17 mouse cellular contexts compared by ENCODE assay signal in genomic region chr16:36735421-36735820, GRCm38 (mm10). TPM values are rescaled to one million over a fixed set of nuclear protein-coding genes. Genes with fewer than 3 reads are reported as not detected.
DNase-seq lines count a peak whose midpoint lies in the region; ATAC-seq and TF ChIP-seq lines count a peak whose summit lies in the region.
"Had no signal": no experiment of that assay in that cellular context is flagged by ENCODE, and none has a peak within 500 bp of the region (broad histone marks: within the 10 kb centered on the region; RNA-seq: fewer than 3 reads in every experiment).

No protein-coding gene starts in this region.

- H3K4me1 ChIP-seq in liver, adult 2 months (ENCODE audit: control insufficient read depth, insufficient read depth, low read length), result no peaks in the 10 kb centered on the region
- H3K4me1 ChIP-seq: forebrain, embryonic 10.5 days; heart, embryonic 15.5 days; hindbrain, embryonic 12.5 days; intestine, embryonic 15.5 days; liver, embryonic 15.5 days had no signal

- 72% methylated on average over 3 of the region's 3 CpGs for WGBS in liver, adult 2 months

- no peaks in the 10 kb centered on the region for H3K36me3 ChIP-seq in liver, adult 2 months (ENCODE audit: control insufficient read depth, insufficient read depth, low read length)
- H3K36me3 ChIP-seq: forebrain, embryonic 10.5 days; heart, embryonic 15.5 days; hindbrain, embryonic 12.5 days; intestine, embryonic 15.5 days; liver, embryonic 15.5 days had no signal

- no peaks in the 10 kb centered on the region for H3K27me3 ChIP-seq in liver, adult 2 months (ENCODE audit: control insufficient read depth, insufficient read depth, low read length)
- H3K27me3 ChIP-seq: heart, embryonic 15.5 days; hindbrain, embryonic 12.5 days; intestine, embryonic 15.5 days; liver, embryonic 15.5 days had no signal

- H3K27ac ChIP-seq in liver, adult 2 months (replicated peaks; ENCODE audit: insufficient read depth, low read depth, low read length), result no peak overlapping the region
- H3K27ac ChIP-seq: forebrain, embryonic 10.5 days; heart, embryonic 15.5 days; hindbrain, embryonic 12.5 days; intestine, embryonic 15.5 days; liver, embryonic 15.5 days had no signal

- no peaks in the 10 kb centered on the region for H3K79me2 ChIP-seq in liver, adult 2 months (ENCODE audit: control insufficient read depth, insufficient read depth, low read length)

- ATAC-seq in activated CD4-positive, CD25-positive, alpha-beta regulatory T cell, adult 4 months, result no peak
- ATAC-seq: intestine, embryonic 15.5 days had no signal

- DNase-seq in liver, adult 2 months (ENCODE audit: extremely low read depth, low read depth, low spot score), result peak; percentile 21
- no peak for DNase-seq in liver
- DNase-seq in kidney, adult 8-10 months, result peak; percentile 39 to 70
- DNase-seq in kidney, postnatal 25 days, result peak; percentile 72 to 73
- DNase-seq in lung, postnatal 25 days (ENCODE audit: low spot score), result peak; percentile 51
- DNase-seq in adrenal gland, adult (ENCODE audit: inconsistent age in 2 of 2, low spot score in 1 of 2), result no peak
- DNase-seq in ovary, postnatal 36 days (ENCODE audit: low spot score), result no peak
- DNase-seq: cerebellum, adult 11 months; layer of hippocampus, postnatal 36 days; spleen, adult 18-20 months; thymus, postnatal 36 days had no signal

- TF ChIP-seq POLR2A in liver, adult 2 months (IDR thresholded peaks at IDR 0.05; ENCODE audit: extremely low read depth, insufficient read depth, low read length), result no peak

- H3K4me3 ChIP-seq in liver, adult 2 months (ENCODE audit: insufficient read depth, low read depth, low read length), result no peak overlapping the region
- H3K4me3 ChIP-seq: forebrain, embryonic 10.5 days; heart, embryonic 15.5 days; hindbrain, embryonic 12.5 days; intestine, embryonic 15.5 days; liver, embryonic 15.5 days had no signal

- H3K9ac ChIP-seq in liver, adult 2 months (ENCODE audit: low read depth, low read length), result no peak overlapping the region
- H3K9ac ChIP-seq: heart, embryonic 15.5 days; hindbrain, embryonic 12.5 days; intestine, embryonic 15.5 days; liver, embryonic 15.5 days had no signal

- TF ChIP-seq CTCF in liver, adult 2 months (IDR thresholded peaks at IDR 0.05; ENCODE audit: low read depth, low read length), result peak; percentile 19; the same call in 1 of the 2 replicates

RNA-seq across cellular contexts. Expression of gene Ildr1, which starts 41.6 kb away (rescaled TPM):
- 0.34 and 0.37 TPM in 2 replicates for total RNA-seq in liver, adult 2 months (2014; rRNA removed)
- polyA plus RNA-seq in liver, adult 2 months (2012; rRNA removed), result 0.11 and 0.15 TPM in 2 replicates
- polyA plus RNA-seq in activated CD4-positive, CD25-positive, alpha-beta regulatory T cell, adult 4 months (2017; shearing (Covaris generic)), result 1 to 10 TPM; 6.1 to 7.3 TPM

RNA-seq across cellular contexts. Expression of gene Slc15a2, which starts 49.3 kb away (rescaled TPM):
- total RNA-seq in liver, adult 2 months (2014; rRNA removed), result 2.8 and 6.9 TPM in 2 replicates
- 0.24 and 0.97 TPM in 2 replicates for polyA plus RNA-seq in liver, adult 2 months (2012; rRNA removed)
- polyA plus RNA-seq in activated CD4-positive, CD25-positive, alpha-beta regulatory T cell, adult 4 months (2017; shearing (Covaris generic)), result 10 to 100 TPM; 20.4 to 57.5 TPM

Comparison
In these comparisons a context has a peak if more than half of its experiments do, and no peak if none do; other contexts are left out.
1. DNase-seq: peak in liver, adult 2 months (single experiment), kidney, adult 8-10 months (2 of 2), kidney, postnatal 25 days (2 of 2) and lung, postnatal 25 days (single experiment); none in liver (single experiment), adrenal gland, adult (0 of 2) and ovary, postnatal 36 days (single experiment).
2. RNA of gene Slc15a2, which starts 49.3 kb away (polyA plus RNA-seq): 20.4 to 57.5 TPM in activated CD4-positive, CD25-positive, alpha-beta regulatory T cell, adult 4 months; 0.24 to 0.97 TPM in liver, adult 2 months; every median in the first group is over 10 times any median in the second.